In the genomic region with DNA sequence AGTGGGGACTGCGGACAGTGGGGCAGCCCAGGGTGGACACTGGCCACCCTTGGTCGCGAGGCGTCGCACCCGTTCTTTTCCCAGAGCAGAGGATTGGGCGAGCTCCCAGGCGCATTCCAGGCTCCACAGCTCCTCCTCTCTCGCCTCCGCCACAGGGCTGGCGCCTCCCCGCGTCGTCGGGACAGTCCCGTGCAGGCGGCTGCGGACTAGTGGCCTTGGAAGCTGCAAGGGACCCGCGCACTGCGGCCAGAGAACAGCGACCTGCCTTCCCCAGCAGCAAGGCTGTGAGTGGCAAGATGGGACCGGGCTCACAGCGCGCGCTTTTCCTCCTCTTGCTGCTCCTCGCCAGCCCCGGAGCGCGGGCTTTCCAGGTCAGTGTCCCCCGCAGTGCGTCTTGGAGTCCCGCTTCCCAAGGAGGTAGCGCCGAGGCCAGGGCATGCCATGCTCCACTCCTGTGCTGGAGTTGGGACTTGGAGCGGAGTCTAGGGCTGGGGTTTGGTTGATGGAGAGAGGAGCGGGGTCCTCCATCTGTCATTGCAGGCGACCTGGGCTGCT, we compare ENCODE assay signal across 8 mouse cellular contexts. TPM values are rescaled to one million over a fixed set of nuclear protein-coding genes. Genes with fewer than 3 reads are reported as not detected.
DNase-seq lines count a peak whose midpoint lies in the region; ATAC-seq and TF ChIP-seq lines count a peak whose summit lies in the region.

No protein-coding gene starts in this region.

- no peak for TF ChIP-seq POLR2A in cortical plate, adult 2 months (IDR thresholded peaks at IDR 0.05; ENCODE audit: extremely low read depth, insufficient read depth, low read length)
- no peak for TF ChIP-seq POLR2A in testis, adult 2 months (IDR thresholded peaks at IDR 0.05; ENCODE audit: control insufficient read depth, low read depth, low read length)

- peak overlapping the region; percentile 47 for H3K4me3 ChIP-seq in cortical plate, adult 2 months (ENCODE audit: insufficient read depth, low read length)
- peak overlapping the region; percentile 53 for H3K4me3 ChIP-seq in hindbrain, embryonic 16.5 days (ENCODE audit: low read length)
- peak overlapping the region; percentile 55 for H3K4me3 ChIP-seq in limb, embryonic 12.5 days (replicated peaks)
- peak overlapping the region; percentile 39 for H3K4me3 ChIP-seq in midbrain, embryonic 14.5 days (replicated peaks; ENCODE audit: low read depth, low read length)
- peak overlapping the region; percentile 62 for H3K4me3 ChIP-seq in testis, adult 2 months (ENCODE audit: control insufficient read depth, low read depth, low read length)

- TF ChIP-seq CTCF in cortical plate, adult 2 months (IDR thresholded peaks at IDR 0.05; ENCODE audit: extremely low read depth, insufficient read depth, low read length) = no peak
- no peak for TF ChIP-seq CTCF in testis, adult 2 months (IDR thresholded peaks at IDR 0.05; ENCODE audit: control insufficient read depth, insufficient read depth, insufficient replicate concordance, low read depth, low read length)

- H3K4me1 ChIP-seq in cortical plate, adult 2 months (ENCODE audit: control insufficient read depth, insufficient read depth, low read length) = no peaks in the 10 kb centered on the region
- H3K4me1 ChIP-seq in hindbrain, embryonic 16.5 days (ENCODE audit: control insufficient read depth, insufficient read depth, low read depth, low read length) = peaks cover 7% of the 10 kb centered on the region
- H3K4me1 ChIP-seq in limb, embryonic 12.5 days (replicated peaks) = no peaks in the 10 kb centered on the region
- H3K4me1 ChIP-seq in midbrain, embryonic 14.5 days (ENCODE audit: control insufficient read depth, insufficient read depth, low read length) = no peaks in the 10 kb centered on the region
- peaks cover 6% of the 10 kb centered on the region for H3K4me1 ChIP-seq in testis, adult 2 months (ENCODE audit: control insufficient read depth, insufficient read depth, low read length)

- ATAC-seq in hindbrain, embryonic 16.5 days = peak; percentile 92
- ATAC-seq in limb, embryonic 12.5 days (ENCODE audit: insufficient number of reproducible peaks, insufficient read depth, low FRiP score, low TSS enrichment, low read depth) = peak; percentile 83
- no peak for ATAC-seq in midbrain, embryonic 14.5 days (ENCODE audit: low FRiP score, low TSS enrichment)

- peaks cover 13% of the 10 kb centered on the region; the same call in 1 of the 2 replicates for H3K27me3 ChIP-seq in hindbrain, embryonic 16.5 days (replicated peaks; ENCODE audit: control insufficient read depth, insufficient read depth, low read length)
- H3K27me3 ChIP-seq in limb, embryonic 12.5 days = peaks cover 18% of the 10 kb centered on the region
- 0 out of 2 replicates have a peak, but pooled peaks cover 10% of the 10 kb centered on the region for H3K27me3 ChIP-seq in midbrain, embryonic 14.5 days (ENCODE audit: control insufficient read depth, insufficient read depth, low read length)
- H3K27me3 ChIP-seq in testis, adult 2 months (ENCODE audit: control insufficient read depth, insufficient read depth, low read length) = no peaks in the 10 kb centered on the region

- no peaks in the 10 kb centered on the region for H3K36me3 ChIP-seq in hindbrain, embryonic 16.5 days (ENCODE audit: control insufficient read depth, insufficient read depth, low read length)
- H3K36me3 ChIP-seq in limb, embryonic 12.5 days = no peaks in the 10 kb centered on the region
- H3K36me3 ChIP-seq in midbrain, embryonic 14.5 days (ENCODE audit: control insufficient read depth, insufficient read depth, low read length) = no peaks in the 10 kb centered on the region
- no peaks in the 10 kb centered on the region for H3K36me3 ChIP-seq in testis, adult 2 months (ENCODE audit: control insufficient read depth, insufficient read depth, low read length)

- peak overlapping the region; percentile 96 for H3K4me2 ChIP-seq in hindbrain, embryonic 16.5 days (ENCODE audit: low read length)
- H3K4me2 ChIP-seq in limb, embryonic 12.5 days = peak overlapping the region; percentile 97
- peak overlapping the region; percentile 68 for H3K4me2 ChIP-seq in midbrain, embryonic 14.5 days (ENCODE audit: low read length)

- H3K9me3 ChIP-seq in hindbrain, embryonic 16.5 days (ENCODE audit: control insufficient read depth, low read length) = 0 out of 2 replicates have a peak, but pooled peaks cover 2% of the 10 kb centered on the region
- 0 out of 2 replicates have a peak, but pooled peaks cover 3% of the 10 kb centered on the region for H3K9me3 ChIP-seq in limb, embryonic 12.5 days
- H3K9me3 ChIP-seq in midbrain, embryonic 14.5 days (ENCODE audit: control insufficient read depth, low read length) = no peaks in the 10 kb centered on the region

- H3K27ac ChIP-seq in cortical plate, adult 2 months (ENCODE audit: insufficient read depth, low read length) = no peak overlapping the region
- H3K27ac ChIP-seq in hindbrain, embryonic 16.5 days (ENCODE audit: low read depth, low read length) = no peak overlapping the region
- H3K27ac ChIP-seq in limb, embryonic 12.5 days = no peak overlapping the region
- no peak overlapping the region for H3K27ac ChIP-seq in midbrain, embryonic 14.5 days (replicated peaks; ENCODE audit: low read depth, low read length)
- H3K27ac ChIP-seq in testis, adult 2 months (ENCODE audit: control insufficient read depth, insufficient read depth, low read depth, low read length) = no peak overlapping the region

- WGBS in hindbrain, embryonic 16.5 days = under 1% methylated on average over 36 of the region's 38 CpGs
- WGBS in limb, embryonic 12.5 days = under 1% methylated on average over 37 of the region's 38 CpGs
- under 1% methylated on average over 37 of the region's 38 CpGs for WGBS in midbrain, embryonic 14.5 days

- intact Hi-C loops in gastrocnemius, postnatal 14 days (cut with DNase I; ENCODE audit: low total_unique reads) = no loop called here

- DNase-seq in adrenal gland, postnatal 36 days = peak; percentile 78
- DNase-seq in gastrocnemius, postnatal 14 days = peak; percentile 81
- peak; percentile 63 for DNase-seq in midbrain, embryonic 14.5 days
- DNase-seq in spleen, postnatal 10 days (ENCODE audit: low spot score in 2 of 2) = no peak

- H3K9ac ChIP-seq in hindbrain, embryonic 16.5 days (ENCODE audit: low read depth, low read length) = peak overlapping the region; percentile 72
- H3K9ac ChIP-seq in limb, embryonic 12.5 days (replicated peaks) = peak overlapping the region; percentile 66
- peak overlapping the region; percentile 44; the same call in 1 of the 2 replicates for H3K9ac ChIP-seq in midbrain, embryonic 14.5 days (replicated peaks; ENCODE audit: low read length)

RNA-seq across cellular contexts. Expression of a gene that starts 1.1 kb away (rescaled TPM):
- total RNA-seq in adrenal gland, postnatal 36 days (2021) = 1 to 10 TPM; 4.6 to 4.9 TPM
- polyA plus RNA-seq in cortical plate, adult 2 months (2012; rRNA removed) = 1.5 and 2.4 TPM in 2 replicates
- 10 to 100 TPM; 10.3 to 10.5 TPM for total RNA-seq in gastrocnemius, postnatal 14 days (2021)
- polyA plus RNA-seq in hindbrain, embryonic 16.5 days (2015; fragmentation: Nextera tagmentation; extraction: Ambion mirVana) = 3.7 and 4.3 TPM in 2 replicates
- polyA plus RNA-seq in limb, embryonic 12.5 days (2016; fragmentation: Nextera tagmentation; extraction: Ambion mirVana) = 2.3 and 3.0 TPM in 2 replicates
- 1.4 and 1.7 TPM in 2 replicates for polyA plus RNA-seq in midbrain, embryonic 14.5 days (2014; fragmentation: Nextera tagmentation; extraction: Ambion mirVana)
- 0.20 and 0.37 TPM in 2 replicates for polyA plus RNA-seq in testis, adult 2 months (2012; rRNA removed)

RNA-seq across cellular contexts. Expression of a gene that starts 45.9 kb away (rescaled TPM):
- 10 to 100 TPM; 35.2 to 52.4 TPM for total RNA-seq in adrenal gland, postnatal 36 days (2021)
- polyA plus RNA-seq in cortical plate, adult 2 months (2012; rRNA removed) = 26.4 and 27.9 TPM in 2 replicates
- 10 to 100 TPM; 13.0 to 13.3 TPM for total RNA-seq in gastrocnemius, postnatal 14 days (2021)
- polyA plus RNA-seq in hindbrain, embryonic 16.5 days (2015; fragmentation: Nextera tagmentation; extraction: Ambion mirVana) = 35.1 and 35.9 TPM in 2 replicates
- polyA plus RNA-seq in limb, embryonic 12.5 days (2016; fragmentation: Nextera tagmentation; extraction: Ambion mirVana) = 30.9 and 32.9 TPM in 2 replicates
- 32.4 and 39.0 TPM in 2 replicates for polyA plus RNA-seq in midbrain, embryonic 14.5 days (2014; fragmentation: Nextera tagmentation; extraction: Ambion mirVana)
- polyA plus RNA-seq in testis, adult 2 months (2012; rRNA removed) = 5.2 and 6.5 TPM in 2 replicates

Comparison
In these comparisons a context has a peak if more than half of its experiments do, and no peak if none do; other contexts are left out.
1. DNase-seq: peak in adrenal gland, postnatal 36 days (2 of 2), gastrocnemius, postnatal 14 days (single experiment) and midbrain, embryonic 14.5 days (single experiment); none in spleen, postnatal 10 days (0 of 2).
2. Peak in every context shown above with its lines, with median percentiles within 50 percentile points of each other: H3K4me3 ChIP-seq, H3K4me2 ChIP-seq and H3K9ac ChIP-seq.